Mouse (Mus musculus): Measurements from ENCODE around the gene Ttc13. TPM values are rescaled to one million over a fixed set of nuclear protein-coding genes. Genes with fewer than 3 reads are reported as not detected.
A peak's percentile ranks its signal among the peaks of the same experiment; 100 is the strongest.

The Ttc13 gene
- total and polyA plus RNA-seq, 2 experiments from 2014 or later, result 15.3 to 15.7 TPM

DNA sequence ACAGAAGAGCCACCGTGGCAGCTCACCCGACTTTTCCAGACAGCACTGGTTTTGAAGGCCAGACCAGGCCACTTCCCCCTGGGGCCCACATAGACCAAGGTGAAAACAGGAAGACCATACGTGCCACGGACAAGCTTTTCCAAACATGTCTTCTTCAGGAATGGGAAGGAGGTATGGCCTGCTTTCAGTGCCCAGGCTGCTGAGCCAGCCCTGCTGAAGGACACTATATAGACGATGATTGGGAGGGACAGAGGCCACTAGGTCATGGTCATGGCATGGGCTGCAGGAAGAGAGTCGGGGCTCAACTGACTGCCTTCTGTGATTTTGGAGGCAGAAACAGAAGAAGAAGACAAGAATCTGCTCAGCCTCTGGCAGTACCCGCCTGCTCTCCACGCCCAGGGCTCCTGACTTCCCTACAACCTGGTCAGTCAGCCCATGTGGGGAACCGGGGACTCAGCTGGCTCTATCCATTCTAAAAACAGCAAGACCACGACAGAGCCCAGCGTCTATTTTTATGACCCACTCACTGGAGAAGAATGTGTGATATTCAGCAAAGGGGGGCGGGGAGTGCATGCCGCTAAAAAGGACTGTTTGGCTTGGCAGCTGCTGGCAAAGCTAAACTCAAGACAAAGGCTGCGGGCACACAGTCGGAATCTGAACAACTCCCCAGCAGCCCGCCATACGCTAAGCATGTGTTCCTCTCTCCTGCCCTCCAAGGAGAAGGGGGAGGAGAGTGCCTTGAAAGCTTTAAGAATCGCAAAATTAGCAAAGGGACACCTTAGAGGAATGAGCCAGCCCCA, 78.0 kb downstream of the Ttc13 start:
- H3K9ac ChIP-seq (replicated peaks; ENCODE audit: low read depth, low read length), result peak overlapping the region; percentile 59
- WGBS, result 9% methylated on average over 18 of the region's 18 CpGs
- no peak overlapping the region for H3K4me3 ChIP-seq (ENCODE audit: low read depth, low read length)
- H3K27ac ChIP-seq (ENCODE audit: low read depth), result peak overlapping the region; percentile 99
- DNase-seq (ENCODE audit: low spot score) (peak; percentile 97), ATAC-seq (ENCODE audit: insufficient read depth, low read depth) (peak; percentile 92)
- H3K36me3 ChIP-seq (replicated peaks; ENCODE audit: control insufficient read depth, insufficient read depth, low read length), result peaks cover 23% of the 10 kb centered on the region
- H3K4me1 ChIP-seq (ENCODE audit: control insufficient read depth, insufficient read depth), result peaks cover 54% of the 10 kb centered on the region
- no peak for TF ChIP-seq CTCF (IDR thresholded peaks at IDR 0.05; ENCODE audit: low read depth)
- peak; percentile 98 for TF ChIP-seq EP300 (IDR thresholded peaks at IDR 0.05; ENCODE audit: low read depth)
- no peaks in the 10 kb centered on the region for H3K27me3 ChIP-seq (ENCODE audit: control insufficient read depth, insufficient read depth, low read length)
- no peaks in the 10 kb centered on the region for H3K9me3 ChIP-seq (replicated peaks; ENCODE audit: control insufficient read depth, low read length)
- peak overlapping the region; percentile 25; the same call in 1 of the 2 replicates for H3K4me2 ChIP-seq (ENCODE audit: low read depth, low read length)

DNA sequence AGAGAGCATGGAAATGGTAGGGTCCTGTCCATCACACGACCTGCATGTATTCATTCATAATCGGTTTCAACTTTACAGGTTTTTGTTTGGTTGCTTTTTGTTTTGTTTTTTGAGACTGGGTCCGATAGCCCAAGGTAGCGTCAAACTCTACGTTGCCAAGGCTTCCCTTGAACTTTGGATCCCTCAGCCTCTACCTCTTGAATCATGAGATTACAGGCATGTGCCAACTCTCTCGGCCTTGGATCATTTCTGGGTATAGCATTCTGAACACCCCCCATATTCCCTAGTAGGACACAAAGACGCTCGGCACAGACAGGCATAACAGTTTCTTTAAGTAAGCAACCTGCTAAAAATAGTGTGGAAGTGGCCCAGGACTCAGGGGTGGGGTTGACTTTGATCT, 80.2 kb downstream of the Ttc13 start:
- Histone ChIP-seq H3K9ac (replicated peaks; ENCODE audit: low read depth, low read length) (no peak overlapping the region), H3K4me2 (ENCODE audit: low read depth, low read length) (no peak overlapping the region), H3K27ac (ENCODE audit: low read depth) (peak overlapping the region; percentile 99), H3K9me3 (replicated peaks; ENCODE audit: control insufficient read depth, low read length) (no peaks in the 10 kb centered on the region), H3K36me3 (replicated peaks; ENCODE audit: control insufficient read depth, insufficient read depth, low read length) (peaks cover 44% of the 10 kb centered on the region), H3K27me3 (ENCODE audit: control insufficient read depth, insufficient read depth, low read length) (no peaks in the 10 kb centered on the region), H3K4me1 (ENCODE audit: control insufficient read depth, insufficient read depth) (peaks cover 54% of the 10 kb centered on the region), H3K4me3 (ENCODE audit: low read depth, low read length) (no peak overlapping the region)
- TF ChIP-seq EP300 (IDR thresholded peaks at IDR 0.05; ENCODE audit: low read depth), result no peak
- TF ChIP-seq CTCF (IDR thresholded peaks at IDR 0.05; ENCODE audit: low read depth), result no peak
- DNase-seq (ENCODE audit: low spot score) (no peak), ATAC-seq (ENCODE audit: insufficient read depth, low read depth) (no peak)
- WGBS, result 66% methylated on average over 8 of the region's 8 CpGs

DNA sequence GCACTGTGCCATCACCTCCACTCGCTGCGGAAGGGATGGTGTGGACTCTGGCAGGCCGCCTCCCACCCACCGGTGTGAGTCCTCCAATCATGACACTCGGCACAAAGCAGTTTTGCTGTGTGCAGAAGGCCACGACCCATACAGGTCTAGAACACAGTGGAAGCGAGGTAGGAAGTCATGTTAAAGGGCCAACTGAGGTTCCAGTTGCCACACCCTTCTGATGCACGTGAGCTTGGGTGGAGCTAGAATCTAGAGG, 86.6 kb downstream of the Ttc13 start:
- peaks cover 35% of the 10 kb centered on the region for H3K4me1 ChIP-seq (ENCODE audit: control insufficient read depth, insufficient read depth)
- no peak overlapping the region for H3K4me3 ChIP-seq (ENCODE audit: low read depth, low read length)
- no peak overlapping the region for H3K9ac ChIP-seq (replicated peaks; ENCODE audit: low read depth, low read length)
- H3K27ac ChIP-seq (ENCODE audit: low read depth), result no peak overlapping the region
- H3K9me3 ChIP-seq (replicated peaks; ENCODE audit: control insufficient read depth, low read length), result no peaks in the 10 kb centered on the region
- TF ChIP-seq CTCF (IDR thresholded peaks at IDR 0.05; ENCODE audit: low read depth) (no peak), EP300 (IDR thresholded peaks at IDR 0.05; ENCODE audit: low read depth) (no peak)
- peaks cover 47% of the 10 kb centered on the region for H3K36me3 ChIP-seq (replicated peaks; ENCODE audit: control insufficient read depth, insufficient read depth, low read length)
- no peaks in the 10 kb centered on the region for H3K27me3 ChIP-seq (ENCODE audit: control insufficient read depth, insufficient read depth, low read length)
- ATAC-seq (ENCODE audit: insufficient read depth, low read depth), result no peak
- H3K4me2 ChIP-seq (ENCODE audit: low read depth, low read length), result no peak overlapping the region
- 76% methylated on average over 8 of the region's 8 CpGs for WGBS
- DNase-seq (ENCODE audit: low spot score), result no peak

DNA sequence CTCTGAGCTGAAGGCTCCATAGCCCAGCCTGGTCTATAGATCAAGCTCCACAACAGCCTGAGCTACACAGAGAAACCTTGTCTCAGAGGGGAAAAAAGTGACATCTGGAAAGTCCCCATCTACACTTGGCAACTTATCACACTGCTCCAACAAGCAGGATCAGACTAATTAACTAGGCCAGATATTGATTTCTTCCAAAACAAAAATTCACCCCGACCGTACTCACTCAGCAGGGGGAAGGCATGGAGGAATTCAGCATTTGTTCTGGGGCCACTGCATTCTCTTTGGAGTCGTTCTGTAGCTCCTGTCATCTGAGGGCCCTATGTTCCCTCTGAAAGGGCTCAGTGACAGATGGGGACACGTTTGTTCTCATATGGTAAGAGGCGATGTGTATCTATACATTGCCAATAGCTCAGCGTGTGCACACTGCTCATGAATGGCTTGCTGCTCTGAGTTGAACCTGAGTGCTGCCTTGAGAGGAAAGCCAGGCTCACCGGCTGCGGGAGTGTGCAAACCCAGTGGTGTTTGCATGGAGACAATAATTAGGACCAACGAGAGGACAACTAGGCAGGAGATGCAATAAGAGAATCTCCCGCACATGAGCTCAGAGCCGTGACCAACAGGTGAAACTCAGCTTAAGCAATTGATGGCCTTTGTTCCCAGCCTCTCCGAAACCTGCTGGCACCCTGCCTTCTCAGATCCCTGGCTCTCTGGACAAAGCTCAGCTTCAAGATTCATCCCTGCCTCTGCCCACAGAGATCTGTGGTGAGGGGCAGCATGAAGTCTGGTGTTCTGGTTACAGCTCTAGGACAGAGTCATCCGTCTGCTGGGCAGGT, 87.2 kb downstream of the Ttc13 start:
- H3K4me2 ChIP-seq (ENCODE audit: low read depth, low read length), result no peak overlapping the region
- ATAC-seq (ENCODE audit: insufficient read depth, low read depth), result no peak
- peaks cover 36% of the 10 kb centered on the region for H3K4me1 ChIP-seq (ENCODE audit: control insufficient read depth, insufficient read depth)
- no peak overlapping the region for H3K4me3 ChIP-seq (ENCODE audit: low read depth, low read length)
- H3K9ac ChIP-seq (replicated peaks; ENCODE audit: low read depth, low read length), result no peak overlapping the region
- no peaks in the 10 kb centered on the region for H3K9me3 ChIP-seq (replicated peaks; ENCODE audit: control insufficient read depth, low read length)
- DNase-seq (ENCODE audit: low spot score), result no peak
- 80% methylated on average over 13 of the region's 13 CpGs for WGBS
- H3K27me3 ChIP-seq (ENCODE audit: control insufficient read depth, insufficient read depth, low read length), result no peaks in the 10 kb centered on the region
- H3K36me3 ChIP-seq (replicated peaks; ENCODE audit: control insufficient read depth, insufficient read depth, low read length), result peaks cover 47% of the 10 kb centered on the region
- no peak for TF ChIP-seq EP300 (IDR thresholded peaks at IDR 0.05; ENCODE audit: low read depth)
- H3K27ac ChIP-seq (ENCODE audit: low read depth), result no peak overlapping the region; the same call in 1 of the 2 replicates

DNA sequence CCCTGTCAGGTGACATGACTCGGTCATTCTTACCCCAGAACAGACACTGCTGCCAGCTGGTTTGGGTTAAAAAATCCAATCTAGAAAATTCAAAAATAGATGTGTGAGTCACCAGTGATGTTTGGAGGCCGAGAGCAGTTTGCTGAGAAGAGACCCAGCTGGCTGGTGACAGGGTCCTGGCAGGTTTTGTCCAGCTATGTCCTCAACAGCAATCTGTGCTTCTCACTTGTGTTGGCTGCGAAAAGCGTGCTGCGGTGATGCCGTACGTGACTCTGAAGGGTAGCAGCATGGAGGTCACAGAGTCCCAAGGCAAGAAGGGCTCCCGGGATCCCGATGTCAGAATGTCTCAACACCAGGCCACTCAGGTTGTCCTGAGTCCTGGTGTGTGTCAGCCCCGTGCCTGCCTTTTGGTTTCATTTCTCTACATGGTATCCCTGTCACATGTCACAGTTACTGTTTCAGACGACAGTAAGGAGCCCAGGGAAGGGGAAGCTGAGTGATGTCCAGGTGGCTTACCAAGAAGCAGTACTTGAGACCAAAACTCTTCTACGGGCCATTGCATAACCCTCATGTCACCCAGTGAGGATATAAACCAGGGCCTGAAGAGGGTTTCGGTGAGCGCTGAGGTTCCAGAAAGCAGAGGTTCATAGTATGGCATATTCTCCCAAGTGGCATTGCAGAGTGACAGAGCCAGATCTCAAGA, 88.6 kb downstream of the Ttc13 start:
- DNase-seq (ENCODE audit: low spot score) (peak; percentile 94), ATAC-seq (ENCODE audit: insufficient read depth, low read depth) (peak; percentile 88)
- no peaks in the 10 kb centered on the region for H3K9me3 ChIP-seq (replicated peaks; ENCODE audit: control insufficient read depth, low read length)
- peak overlapping the region; percentile 94 for H3K27ac ChIP-seq (ENCODE audit: low read depth)
- WGBS, result 27% methylated on average over 14 of the region's 14 CpGs
- no peak overlapping the region for H3K4me3 ChIP-seq (ENCODE audit: low read depth, low read length)
- H3K4me2 ChIP-seq (ENCODE audit: low read depth, low read length), result peak overlapping the region; percentile 23; the same call in 1 of the 2 replicates
- H3K36me3 ChIP-seq (replicated peaks; ENCODE audit: control insufficient read depth, insufficient read depth, low read length), result peaks cover 33% of the 10 kb centered on the region
- no peak overlapping the region; the same call in 1 of the 2 replicates for H3K9ac ChIP-seq (replicated peaks; ENCODE audit: low read depth, low read length)
- no peaks in the 10 kb centered on the region for H3K27me3 ChIP-seq (ENCODE audit: control insufficient read depth, insufficient read depth, low read length)
- peak; percentile 69; the same call in 1 of the 2 replicates for TF ChIP-seq EP300 (IDR thresholded peaks at IDR 0.05; ENCODE audit: low read depth)
- TF ChIP-seq CTCF (IDR thresholded peaks at IDR 0.05; ENCODE audit: low read depth), result no peak
- H3K4me1 ChIP-seq (ENCODE audit: control insufficient read depth, insufficient read depth), result peaks cover 36% of the 10 kb centered on the region
